Mouse (Mus musculus): ENCODE results near the gene Nfkbib.

Nfkbib gene

GRCm38 (mm10) chr7:28799994-28800393, 32.7 kb upstream of the Nfkbib start:
- DNase-seq (ENCODE audit: extremely low spot score): no peak

GRCm38 (mm10) chr7:28796562-28796975, 29.3 kb upstream of the Nfkbib start:
- peak; percentile 69 for DNase-seq (ENCODE audit: extremely low spot score)

- DNase-seq (ENCODE audit: extremely low spot score): no peak
Observed at GRCm38 (mm10) chr7:28795832-28796231, 28.5 kb upstream of the Nfkbib start.

- no peak for DNase-seq (ENCODE audit: extremely low spot score)
Observed at GRCm38 (mm10) chr7:28794496-28794895, 27.2 kb upstream of the Nfkbib start.

- DNase-seq (ENCODE audit: extremely low spot score): no peak
Observed at GRCm38 (mm10) chr7:28793834-28794233, 26.5 kb upstream of the Nfkbib start.

- no peak for DNase-seq (ENCODE audit: extremely low spot score)
Observed at GRCm38 (mm10) chr7:28792391-28793185, 25.3 kb upstream of the Nfkbib start.

GRCm38 (mm10) chr7:28791706-28792105, 24.4 kb upstream of the Nfkbib start:
- DNase-seq (ENCODE audit: extremely low spot score): no peak

GRCm38 (mm10) chr7:28790066-28790806, 22.9 kb upstream of the Nfkbib start:
- peak; percentile 54 for DNase-seq (ENCODE audit: extremely low spot score)

GRCm38 (mm10) chr7:28789235-28789634, 21.9 kb upstream of the Nfkbib start:
- DNase-seq (ENCODE audit: extremely low spot score): no peak

GRCm38 (mm10) chr7:28788307-28789195, 21.2 kb upstream of the Nfkbib start, which contains the start of gene Rinl:
Gene Rinl (plus strand): TSS chr7:28788969.
- DNase-seq (ENCODE audit: extremely low spot score): no peak

- DNase-seq (ENCODE audit: extremely low spot score): no peak
Observed at GRCm38 (mm10) chr7:28787884-28788283, 20.6 kb upstream of the Nfkbib start.

GRCm38 (mm10) chr7:28785161-28785560, 17.8 kb upstream of the Nfkbib start:
- DNase-seq (ENCODE audit: extremely low spot score): no peak

GRCm38 (mm10) chr7:28781261-28781663, 13.9 kb upstream of the Nfkbib start:
- DNase-seq (ENCODE audit: extremely low spot score): no peak

- no peak for DNase-seq (ENCODE audit: extremely low spot score)
Observed at GRCm38 (mm10) chr7:28780857-28781256, 13.5 kb upstream of the Nfkbib start.

- peak; percentile 81 for DNase-seq (ENCODE audit: extremely low spot score)
Observed at GRCm38 (mm10) chr7:28780067-28780658, 12.9 kb upstream of the Nfkbib start.

- DNase-seq (ENCODE audit: extremely low spot score): no peak
Observed at GRCm38 (mm10) chr7:28778825-28779224, 11.5 kb upstream of the Nfkbib start.

- DNase-seq (ENCODE audit: extremely low spot score): no peak
Observed at GRCm38 (mm10) chr7:28775129-28775528, 7.8 kb upstream of the Nfkbib start.

- no peak for DNase-seq (ENCODE audit: extremely low spot score)
Observed at GRCm38 (mm10) chr7:28774164-28774563, 6.9 kb upstream of the Nfkbib start.

- DNase-seq (ENCODE audit: extremely low spot score): no peak
Observed at GRCm38 (mm10) chr7:28773163-28773562, 5.9 kb upstream of the Nfkbib start.

- no peak for DNase-seq (ENCODE audit: extremely low spot score)
Observed at GRCm38 (mm10) chr7:28771867-28772266, 4.6 kb upstream of the Nfkbib start.

GRCm38 (mm10) chr7:28770309-28770708, 3.0 kb upstream of the Nfkbib start:
- DNase-seq (ENCODE audit: extremely low spot score): no peak
